Mouse (Mus musculus): Measurements from ENCODE around the gene Ch25h.

GRCm38 (mm10) chr19:34468794-34469193 lies 6.2 kb downstream of the Ch25h start:
- TF ChIP-seq POLR2A (IDR thresholded peaks at IDR 0.05; ENCODE audit: insufficient read depth, low read depth, low read length), result no peak
- TF ChIP-seq CTCF (IDR thresholded peaks at IDR 0.05), result no peak

Data from heart, adult 2 months (tissue).